Mouse (Mus musculus) ES-E14 (cell line): Measurements from ENCODE around the gene Il22ra1. TPM values are rescaled to one million over a fixed set of nuclear protein-coding genes. Genes with fewer than 3 reads are reported as not detected.

Source experiments
- DNase-seq: peaks from one replicate; pipeline ENCODE4 v3.0.0-alpha.2; 2013; ENCODE audit warnings: low read depth, low spot score
- H3K27ac ChIP-seq: 2 replicates; pipeline ENCODE4 v1.5.1; 2012; ENCODE audit warnings: low read depth, mild to moderate bottlenecking, low read length, moderate library complexity, mixed read lengths; ENCODE audit not compliant: poor library complexity, insufficient read depth, severe bottlenecking
- H3K36me3 ChIP-seq: 2 replicates; pipeline ENCODE4 v1.6.1; 2012; ENCODE audit warnings: mild to moderate bottlenecking, low read length, moderate library complexity, mixed read lengths; ENCODE audit not compliant: control insufficient read depth, poor library complexity, insufficient read depth, severe bottlenecking
- H3K4me1 ChIP-seq, 2 experiments: fragments of 150-350 bp in 1 of 2; sonication (generic) in 1 of 2; 2 replicates each; pipeline ENCODE4 v1.6.1; 2012; ENCODE audit warnings: low read length in 2 of 2, mild to moderate bottlenecking in 1 of 2, mixed read lengths in 1 of 2; ENCODE audit not compliant: control insufficient read depth in 2 of 2, insufficient read depth in 2 of 2, poor library complexity in 1 of 2
- H3K4me3 ChIP-seq, 2 experiments: fragments of 150-350 bp in 1 of 2; sonication (generic) in 1 of 2; 2 replicates each; pipeline ENCODE4 v1.5.1; 2012; ENCODE audit warnings: low read length in 2 of 2, low read depth in 1 of 2, mild to moderate bottlenecking in 1 of 2, mixed read lengths in 1 of 2; ENCODE audit not compliant: insufficient read depth in 1 of 2, poor library complexity in 1 of 2, severe bottlenecking in 1 of 2
- H3K9ac ChIP-seq: 2 replicates; pipeline ENCODE4 v1.6.1; 2012; ENCODE audit warnings: low read depth, mild to moderate bottlenecking, low read length, mixed read lengths; ENCODE audit not compliant: poor library complexity, insufficient read depth, severe bottlenecking
- H3K9me3 ChIP-seq: fragments of 150-350 bp; sonication (generic); 2 replicates; pipeline ENCODE4 v1.6.1; 2012; ENCODE audit warnings: low read depth, mild to moderate bottlenecking, low read length; ENCODE audit not compliant: control insufficient read depth, insufficient read depth
- CHD2 ChIP-seq: IDR thresholded peaks from 2 replicates; pipeline ENCODE4 v1.6.1; 2014; ENCODE audit warnings: mild to moderate bottlenecking, low read depth, low read length, inconsistent platforms
- HCFC1 ChIP-seq: IDR thresholded peaks from 2 replicates; pipeline ENCODE4 v1.6.1; 2012; ENCODE audit warnings: low read length, inconsistent platforms, borderline replicate concordance; ENCODE audit not compliant: insufficient read depth
- MAFK ChIP-seq: IDR thresholded peaks from 2 replicates; pipeline ENCODE4 v1.6.1; 2014; ENCODE audit warnings: mild to moderate bottlenecking, low read depth, low read length, inconsistent platforms; ENCODE audit not compliant: insufficient read depth
- ZC3H11A ChIP-seq: IDR thresholded peaks from 2 replicates; pipeline ENCODE4 v1.6.1; 2012; ENCODE audit warnings: low read depth, mild to moderate bottlenecking, inconsistent platforms, low read length, borderline replicate concordance
- ZNF384 ChIP-seq: IDR thresholded peaks from 2 replicates; pipeline ENCODE4 v1.6.1; 2012; ENCODE audit warnings: low read depth, low read length, inconsistent platforms
- in situ Hi-C, 2 experiments: fragments of 600-800 bp; cut with MboI; formaldehyde crosslinking; loops; one replicate each; pipeline ENCODE4 v1.15.1; 2025; ENCODE audit warnings: low sequenced_read_pairs in 2 of 2, inconsistent platforms in 1 of 2; ENCODE audit not compliant: unreplicated experiment in 2 of 2
- total RNA-seq: library from RNA; depleted of rRNA; stranded (reverse); fragments of 300-350 nt; gene quantifications from 2 replicates; pipeline ENCODE4 v1.2.3, GENCODE M21; 2012

Il22ra1 gene
- total RNA-seq, 1 experiment, result 0.36 TPM

GRCm38 (mm10) chr4:135770611-135771305, 42.8 kb downstream of the Il22ra1 start:
- in situ Hi-C loops, result no loop called here
- TF ChIP-seq MAFK (no peak), HCFC1 (no peak), ZC3H11A (no peak), ZNF384 (no peak), CHD2 (no peak)
- Histone ChIP-seq H3K36me3 (no peaks in the 10 kb centered on the region), H3K9ac (no peak overlapping the region), H3K4me3 (no peak overlapping the region), H3K4me1 (peaks cover 0 to 13% of the 10 kb centered on the region in 2 experiments; a peak in 2 of 4 replicates), H3K27ac (no peak overlapping the region), H3K9me3 (no peaks in the 10 kb centered on the region)
- DNase-seq, result no peak

- Histone ChIP-seq H3K4me3 (no peak overlapping the region), H3K27ac (no peak overlapping the region; the same call in 1 of the 2 replicates), H3K36me3 (no peaks in the 10 kb centered on the region), H3K9ac (no peak overlapping the region), H3K4me1 (peaks cover 0 to 15% of the 10 kb centered on the region in 2 experiments; a peak in 2 of 4 replicates), H3K9me3 (no peaks in the 10 kb centered on the region)
- no peak for DNase-seq
- no peak for TF ChIP-seq HCFC1
- no peak for TF ChIP-seq MAFK
- no peak for TF ChIP-seq ZC3H11A
- TF ChIP-seq CHD2, result no peak
- TF ChIP-seq ZNF384, result no peak
- in situ Hi-C loops, result no loop called here
Measured at GRCm38 (mm10) chr4:135771592-135771991, 43.6 kb downstream of the Il22ra1 start.

GRCm38 (mm10) chr4:135772671-135773070, 44.7 kb downstream of the Il22ra1 start:
- no peak for DNase-seq
- Histone ChIP-seq H3K36me3 (no peaks in the 10 kb centered on the region), H3K9ac (no peak overlapping the region), H3K27ac (no peak overlapping the region), H3K9me3 (no peaks in the 10 kb centered on the region), H3K4me3 (no peak overlapping the region), H3K4me1 (peaks cover 0 to 16% of the 10 kb centered on the region in 2 experiments; a peak in 2 of 4 replicates)
- in situ Hi-C loops, result no loop called here
- TF ChIP-seq CHD2 (no peak), ZNF384 (no peak), MAFK (no peak), ZC3H11A (no peak), HCFC1 (no peak)

GRCm38 (mm10) chr4:135774496-135774895, 46.5 kb downstream of the Il22ra1 start:
- peaks cover 0 to 13% of the 10 kb centered on the region in 2 experiments; a peak in 2 of 4 replicates for H3K4me1 ChIP-seq
- in situ Hi-C loops, result no loop called here
- no peak overlapping the region for H3K4me3 ChIP-seq
- H3K9me3 ChIP-seq, result no peaks in the 10 kb centered on the region
- H3K27ac ChIP-seq, result no peak overlapping the region
- TF ChIP-seq CHD2 (no peak), HCFC1 (no peak), MAFK (no peak), ZC3H11A (no peak), ZNF384 (no peak)
- H3K36me3 ChIP-seq, result no peaks in the 10 kb centered on the region
- no peak overlapping the region for H3K9ac ChIP-seq
- no peak for DNase-seq
